Mouse (Mus musculus): ENCODE results near the gene Stat2.

DNA sequence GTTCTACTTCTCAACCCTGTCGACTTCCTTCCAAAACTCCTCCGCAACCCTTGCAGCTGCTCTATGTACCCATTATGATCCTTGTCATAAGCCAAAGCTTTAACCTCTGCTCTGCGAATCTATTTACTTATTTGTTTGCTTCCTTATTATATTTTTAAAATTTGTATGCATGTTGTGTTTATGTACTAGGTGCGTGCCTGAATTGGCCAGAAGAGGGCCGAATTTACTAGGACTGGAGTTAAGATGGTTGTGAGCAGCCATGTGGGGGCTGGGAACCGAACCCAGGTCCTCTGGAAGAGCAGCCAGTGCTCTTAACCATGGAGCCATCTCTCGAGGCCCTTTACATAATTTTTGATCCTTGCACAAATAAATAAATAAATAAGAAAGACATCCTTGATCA is 507 bp downstream of the Stat2 start:
- TF ChIP-seq CTCF (IDR thresholded peaks at IDR 0.05; ENCODE audit: insufficient read depth, low read length) (no peak), POLR2A (IDR thresholded peaks at IDR 0.05; ENCODE audit: borderline replicate concordance, extremely low read depth, low read depth, low read length) (no peak)
